Mouse (Mus musculus): ENCODE measurements around the gene Trpm3.

- TF ChIP-seq CTCF (IDR thresholded peaks at IDR 0.05; ENCODE audit: borderline replicate concordance, insufficient read depth, low read depth, low read length) (no peak), POLR2A (IDR thresholded peaks at IDR 0.05; ENCODE audit: borderline replicate concordance, insufficient read depth, low read length) (no peak)
Observed at GRCm38 (mm10) chr19:22768242-22768641, 629.4 kb downstream of the Trpm3 start.

All from cerebellum, adult 2 months (tissue).